Mouse (Mus musculus): ENCODE results near the gene Klc4. TPM values are rescaled to one million over a fixed set of nuclear protein-coding genes. Genes with fewer than 3 reads are reported as not detected.

Gene Klc4
- polyA plus RNA-seq, 1 experiment from 2014 or later, result 23.8 TPM

GRCm38 (mm10) chr17:46680760-46681373, 35.0 kb upstream of the Klc4 start, which contains the start of gene Klhdc3:
TSS of gene Klhdc3 (minus strand) at chr17:46680914.
- Histone ChIP-seq H3K27ac (replicated peaks; ENCODE audit: low read depth, low read length) (peak within 1 kb of the TSS; percentile 88), H3K4me3 (ENCODE audit: low read depth, low read length) (peak within 1 kb of the TSS; percentile 88), H3K4me2 (ENCODE audit: low read depth, severe bottlenecking) (peak within 1 kb of the TSS; percentile 83), H3K27me3 (ENCODE audit: control insufficient read depth, insufficient read depth, low read length) (no peaks in the 10 kb centered on the region), H3K4me1 (ENCODE audit: control insufficient read depth, insufficient read depth, low read length) (peaks cover 17% of the 10 kb centered on the region), H3K9ac (ENCODE audit: low read length) (peak within 1 kb of the TSS; percentile 70), H3K9me3 (ENCODE audit: control insufficient read depth, low read length) (no peaks in the 10 kb centered on the region), H3K36me3 (ENCODE audit: control insufficient read depth, insufficient read depth, low read length) (peaks cover 48% of the 10 kb centered on the region)
- ATAC-seq (ENCODE audit: insufficient number of reproducible peaks, low FRiP score, low TSS enrichment, low read depth) (peak; percentile 97), DNase-seq (ENCODE audit: low spot score) (peak; percentile 100)
- under 1% methylated on average over 48 of the region's 49 CpGs for whole genome bisulfite sequencing

GRCm38 (mm10) chr17:46679843-46680759, 34.3 kb upstream of the Klc4 start:
- under 1% methylated on average over 34 of the region's 34 CpGs for WGBS
- H3K4me1 ChIP-seq (ENCODE audit: control insufficient read depth, insufficient read depth, low read length), result peaks cover 17% of the 10 kb centered on the region
- H3K4me2 ChIP-seq (ENCODE audit: low read depth, severe bottlenecking), result peak overlapping the region; percentile 83
- ATAC-seq (ENCODE audit: insufficient number of reproducible peaks, low FRiP score, low TSS enrichment, low read depth) (peak; percentile 2), DNase-seq (ENCODE audit: low spot score) (peak; percentile 71)
- peaks cover 41% of the 10 kb centered on the region for H3K36me3 ChIP-seq (ENCODE audit: control insufficient read depth, insufficient read depth, low read length)
- H3K4me3 ChIP-seq (ENCODE audit: low read depth, low read length), result peak overlapping the region; percentile 88
- peak overlapping the region; percentile 70 for H3K9ac ChIP-seq (ENCODE audit: low read length)
- peak overlapping the region; percentile 88 for H3K27ac ChIP-seq (replicated peaks; ENCODE audit: low read depth, low read length)
- H3K27me3 ChIP-seq (ENCODE audit: control insufficient read depth, insufficient read depth, low read length), result no peaks in the 10 kb centered on the region
- H3K9me3 ChIP-seq (ENCODE audit: control insufficient read depth, low read length), result no peaks in the 10 kb centered on the region

GRCm38 (mm10) chr17:46678911-46679310, 33.1 kb upstream of the Klc4 start:
- Histone ChIP-seq H3K9me3 (ENCODE audit: control insufficient read depth, low read length) (no peaks in the 10 kb centered on the region), H3K4me3 (ENCODE audit: low read depth, low read length) (no peak overlapping the region; the same call in 1 of the 2 replicates), H3K4me2 (ENCODE audit: low read depth, severe bottlenecking) (peak overlapping the region; percentile 83), H3K9ac (ENCODE audit: low read length) (no peak overlapping the region; the same call in 1 of the 2 replicates), H3K36me3 (ENCODE audit: control insufficient read depth, insufficient read depth, low read length) (peaks cover 31% of the 10 kb centered on the region), H3K27me3 (ENCODE audit: control insufficient read depth, insufficient read depth, low read length) (no peaks in the 10 kb centered on the region), H3K27ac (replicated peaks; ENCODE audit: low read depth, low read length) (no peak overlapping the region), H3K4me1 (ENCODE audit: control insufficient read depth, insufficient read depth, low read length) (peaks cover 23% of the 10 kb centered on the region)
- WGBS, result 56% methylated on average over 9 of the region's 9 CpGs
- DNase-seq (ENCODE audit: low spot score) (no peak), ATAC-seq (ENCODE audit: insufficient number of reproducible peaks, low FRiP score, low TSS enrichment, low read depth) (no peak)

- peak within 1 kb of the TSS; percentile 70 for H3K9ac ChIP-seq (ENCODE audit: low read length)
- peaks cover 26% of the 10 kb centered on the region for H3K36me3 ChIP-seq (ENCODE audit: control insufficient read depth, insufficient read depth, low read length)
- peak within 1 kb of the TSS; percentile 83 for H3K4me2 ChIP-seq (ENCODE audit: low read depth, severe bottlenecking)
- no peaks in the 10 kb centered on the region for H3K9me3 ChIP-seq (ENCODE audit: control insufficient read depth, low read length)
- H3K4me3 ChIP-seq (ENCODE audit: low read depth, low read length), result peak within 1 kb of the TSS; percentile 88
- H3K4me1 ChIP-seq (ENCODE audit: control insufficient read depth, insufficient read depth, low read length), result peaks cover 23% of the 10 kb centered on the region
- DNase-seq (ENCODE audit: low spot score) (no peak), ATAC-seq (ENCODE audit: insufficient number of reproducible peaks, low FRiP score, low TSS enrichment, low read depth) (no peak)
- no peaks in the 10 kb centered on the region for H3K27me3 ChIP-seq (ENCODE audit: control insufficient read depth, insufficient read depth, low read length)
- no peak within 1 kb of the TSS for H3K27ac ChIP-seq (replicated peaks; ENCODE audit: low read depth, low read length)
- 90% methylated on average over 8 of the region's 9 CpGs for WGBS
These were observed 32.6 kb upstream of the Klc4 start, which contains the start of gene Mea1 for GRCm38 (mm10) chr17:46678416-46678815. TSS of gene Mea1 (plus strand) at chr17:46678793.

GRCm38 (mm10) chr17:46674530-46675283, 28.9 kb upstream of the Klc4 start:
- ATAC-seq (ENCODE audit: insufficient number of reproducible peaks, low FRiP score, low TSS enrichment, low read depth) (peak; percentile 13; the same call in 1 of the 2 replicates), DNase-seq (ENCODE audit: low spot score) (no peak)
- Histone ChIP-seq H3K9me3 (ENCODE audit: control insufficient read depth, low read length) (no peaks in the 10 kb centered on the region), H3K9ac (ENCODE audit: low read length) (peak overlapping the region; percentile 62; the same call in 1 of the 2 replicates), H3K27me3 (ENCODE audit: control insufficient read depth, insufficient read depth, low read length) (no peaks in the 10 kb centered on the region), H3K4me1 (ENCODE audit: control insufficient read depth, insufficient read depth, low read length) (peaks cover 18% of the 10 kb centered on the region), H3K27ac (replicated peaks; ENCODE audit: low read depth, low read length) (peak overlapping the region; percentile 82), H3K4me3 (ENCODE audit: low read depth, low read length) (peak overlapping the region; percentile 77), H3K4me2 (ENCODE audit: low read depth, severe bottlenecking) (peak overlapping the region; percentile 63), H3K36me3 (ENCODE audit: control insufficient read depth, insufficient read depth, low read length) (peaks cover 20% of the 10 kb centered on the region)
- WGBS, result 19% methylated on average over 15 of the region's 15 CpGs

- Histone ChIP-seq H3K4me3 (ENCODE audit: low read depth, low read length) (peak within 1 kb of the TSS; percentile 77), H3K9ac (ENCODE audit: low read length) (peak within 1 kb of the TSS; percentile 80), H3K27me3 (ENCODE audit: control insufficient read depth, insufficient read depth, low read length) (no peaks in the 10 kb centered on the region), H3K27ac (replicated peaks; ENCODE audit: low read depth, low read length) (peak within 1 kb of the TSS; percentile 82), H3K36me3 (ENCODE audit: control insufficient read depth, insufficient read depth, low read length) (peaks cover 24% of the 10 kb centered on the region), H3K4me1 (ENCODE audit: control insufficient read depth, insufficient read depth, low read length) (peaks cover 11% of the 10 kb centered on the region), H3K9me3 (ENCODE audit: control insufficient read depth, low read length) (no peaks in the 10 kb centered on the region), H3K4me2 (ENCODE audit: low read depth, severe bottlenecking) (peak within 1 kb of the TSS; percentile 63)
- peak; percentile 89 for ATAC-seq (ENCODE audit: insufficient number of reproducible peaks, low FRiP score, low TSS enrichment, low read depth)
- under 1% methylated on average over 43 of the region's 43 CpGs for WGBS
- DNase-seq (ENCODE audit: low spot score), result peak; percentile 93
These were observed 28.2 kb upstream of the Klc4 start, which contains the start of gene Rrp36 for GRCm38 (mm10) chr17:46673850-46674529. TSS of gene Rrp36 (minus strand) at chr17:46674352.

- no peaks in the 10 kb centered on the region for H3K27me3 ChIP-seq (ENCODE audit: control insufficient read depth, insufficient read depth, low read length)
- no peak overlapping the region for H3K4me3 ChIP-seq (ENCODE audit: low read depth, low read length)
- 95% methylated on average over 10 of the region's 10 CpGs for WGBS
- DNase-seq (ENCODE audit: low spot score), result no peak
- no peaks in the 10 kb centered on the region for H3K9me3 ChIP-seq (ENCODE audit: control insufficient read depth, low read length)
- H3K9ac ChIP-seq (ENCODE audit: low read length), result no peak overlapping the region
- no peak overlapping the region for H3K4me2 ChIP-seq (ENCODE audit: low read depth, severe bottlenecking)
- H3K4me1 ChIP-seq (ENCODE audit: control insufficient read depth, insufficient read depth, low read length), result peaks cover 6% of the 10 kb centered on the region
- ATAC-seq (ENCODE audit: insufficient number of reproducible peaks, low FRiP score, low TSS enrichment, low read depth), result no peak
- H3K27ac ChIP-seq (replicated peaks; ENCODE audit: low read depth, low read length), result no peak overlapping the region
- peaks cover 20% of the 10 kb centered on the region for H3K36me3 ChIP-seq (ENCODE audit: control insufficient read depth, insufficient read depth, low read length)
These were observed 24.1 kb upstream of the Klc4 start for GRCm38 (mm10) chr17:46669911-46670310.

All from limb, embryonic 11.5 days (tissue).